Mouse (Mus musculus): ENCODE data around the gene Ccr9. TPM values are rescaled to one million over a fixed set of nuclear protein-coding genes. Genes with fewer than 3 reads are reported as not detected.

The Ccr9 gene
- polyA plus RNA-seq (2015; fragmentation: Nextera tagmentation; extraction: Ambion mirVana): 2.2 and 8.4 TPM in 2 replicates

DNA sequence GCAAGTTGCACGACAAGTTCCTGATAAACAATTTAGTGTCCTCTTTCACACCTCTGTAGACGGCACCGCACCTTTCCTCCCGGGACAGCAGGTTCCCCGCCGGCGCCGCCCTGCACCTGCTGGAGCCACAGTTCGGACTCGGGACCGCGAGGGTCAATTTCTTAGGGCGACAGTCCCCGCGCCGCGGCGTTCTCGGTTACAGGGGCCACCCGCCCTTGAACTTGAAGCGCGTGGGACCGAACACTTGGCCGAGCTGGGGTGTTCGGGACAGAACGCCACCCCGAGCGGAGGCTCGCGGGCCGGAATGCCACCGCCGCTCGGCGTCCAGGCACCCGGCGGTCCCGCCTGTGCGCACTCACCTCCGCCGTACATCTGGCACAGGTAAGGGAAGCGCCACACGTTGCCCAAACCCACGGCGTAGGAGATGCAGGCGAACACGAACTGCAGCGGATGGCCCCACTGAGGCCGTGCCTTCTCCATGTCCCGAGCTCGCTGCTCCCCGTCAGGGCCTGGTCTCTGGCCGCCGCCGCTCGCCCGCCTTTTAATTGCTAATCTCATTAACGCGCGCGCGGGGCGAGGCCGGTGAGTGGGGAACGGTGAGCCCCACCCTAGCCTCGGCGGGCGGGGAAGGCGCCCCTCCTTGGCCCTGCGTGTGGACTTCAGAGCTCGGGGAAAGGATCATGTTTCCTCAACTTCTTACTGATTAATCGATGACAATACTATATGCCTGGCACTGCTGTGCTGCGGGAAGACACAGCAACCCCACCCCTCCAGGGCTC is at the start of gene Ccr9, which contains the start of gene Slc6a20a:
Gene Ccr9 (plus strand): TSS at position 113 of the 779 bp plus-strand sequence.
Gene Slc6a20a (minus strand): TSS at position 559 of the 779 bp plus-strand sequence.
- Histone ChIP-seq H3K9me3 (replicated peaks; ENCODE audit: control insufficient read depth, low read length) (no peaks in the 10 kb centered on the region), H3K9ac (ENCODE audit: low read length) (peak within 1 kb of the TSS; percentile 23; the same call in 1 of the 2 replicates), H3K36me3 (ENCODE audit: control insufficient read depth, insufficient read depth) (no peaks in the 10 kb centered on the region), H3K4me1 (ENCODE audit: control insufficient read depth, insufficient read depth, low read length) (peaks cover 7% of the 10 kb centered on the region), H3K27ac (ENCODE audit: low read length) (no peak within 1 kb of the TSS), H3K27me3 (ENCODE audit: control insufficient read depth, insufficient read depth, low read length) (peaks cover 46% of the 10 kb centered on the region), H3K4me3 (ENCODE audit: low read length) (peak within 1 kb of the TSS; percentile 51), H3K4me2 (ENCODE audit: low read depth, low read length) (peak within 1 kb of the TSS; percentile 71)
- no peak for ATAC-seq (replicated peaks; ENCODE audit: extremely low read depth, insufficient read depth, low FRiP score)
- 2% methylated on average over 73 of the region's 73 CpGs for WGBS

DNA sequence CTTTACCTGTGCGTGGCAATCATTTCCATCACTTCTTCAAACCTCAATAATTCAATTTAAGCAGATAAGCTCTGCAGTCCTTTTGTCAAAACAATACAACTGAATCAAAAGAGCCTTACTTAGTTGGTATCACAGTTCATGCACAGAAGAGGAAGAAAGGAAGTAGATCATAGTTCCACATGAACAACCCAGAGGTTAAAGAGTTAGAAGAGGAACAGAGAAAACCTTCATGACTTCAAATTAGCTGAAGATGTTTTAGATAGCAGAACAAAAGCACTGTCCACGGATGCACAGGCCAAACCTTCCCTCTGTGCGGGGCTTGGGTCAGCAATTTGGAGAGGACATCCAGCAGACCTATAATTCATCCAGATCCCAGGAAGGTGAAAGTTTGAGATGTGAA is 46.6 kb upstream of the Ccr9 start:
- no peaks in the 10 kb centered on the region for H3K4me1 ChIP-seq (ENCODE audit: control insufficient read depth, insufficient read depth, low read length)
- WGBS: 69% methylated on average over 3 of the region's 3 CpGs

DNA sequence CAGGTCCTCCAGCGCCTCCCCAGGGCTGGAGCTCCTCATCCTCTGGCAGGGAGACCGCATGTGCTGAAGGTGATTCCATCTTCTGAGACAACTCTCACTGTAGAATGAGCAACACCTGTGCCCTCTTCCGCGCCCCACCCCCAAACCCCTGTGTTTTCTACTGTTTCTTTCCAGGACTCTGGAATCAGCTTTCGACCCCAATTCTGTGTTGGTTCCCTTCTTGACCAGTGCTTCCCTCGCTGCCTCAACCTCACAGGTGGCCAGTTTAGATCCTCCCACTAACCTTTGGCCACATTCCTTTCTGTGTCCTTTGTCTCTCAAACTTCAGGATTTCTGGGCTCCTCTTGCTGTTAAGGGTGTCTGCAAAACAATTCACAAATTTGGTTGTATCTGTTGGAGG is 46.0 kb upstream of the Ccr9 start, which contains the start of gene Slc6a20b:
Gene Slc6a20b (minus strand): TSS at position 285 of the 400 bp plus-strand sequence.
- H3K9me3 ChIP-seq (replicated peaks; ENCODE audit: control insufficient read depth, low read length): no peaks in the 10 kb centered on the region
- no peak within 1 kb of the TSS for H3K9ac ChIP-seq (ENCODE audit: low read length)
- no peak within 1 kb of the TSS for H3K4me3 ChIP-seq (ENCODE audit: low read length)
- H3K4me2 ChIP-seq (ENCODE audit: low read depth, low read length): no peak within 1 kb of the TSS
- no peaks in the 10 kb centered on the region for H3K4me1 ChIP-seq (ENCODE audit: control insufficient read depth, insufficient read depth, low read length)
- no peaks in the 10 kb centered on the region for H3K36me3 ChIP-seq (ENCODE audit: control insufficient read depth, insufficient read depth)
- WGBS: 85% methylated on average over 6 of the region's 6 CpGs
- H3K27ac ChIP-seq (ENCODE audit: low read length): no peak within 1 kb of the TSS
- no peak for ATAC-seq (replicated peaks; ENCODE audit: extremely low read depth, insufficient read depth, low FRiP score)
- H3K27me3 ChIP-seq (ENCODE audit: control insufficient read depth, insufficient read depth, low read length): no peaks in the 10 kb centered on the region

More for the DNA sequence above, 46.6 kb upstream of the Ccr9 start:
- Histone ChIP-seq H3K36me3 (ENCODE audit: control insufficient read depth, insufficient read depth) (no peaks in the 10 kb centered on the region), H3K4me3 (ENCODE audit: low read length) (no peak overlapping the region), H3K4me2 (ENCODE audit: low read depth, low read length) (no peak overlapping the region), H3K27me3 (ENCODE audit: control insufficient read depth, insufficient read depth, low read length) (no peaks in the 10 kb centered on the region), H3K9ac (ENCODE audit: low read length) (no peak overlapping the region), H3K27ac (ENCODE audit: low read length) (no peak overlapping the region), H3K9me3 (replicated peaks; ENCODE audit: control insufficient read depth, low read length) (no peaks in the 10 kb centered on the region)
- ATAC-seq (replicated peaks; ENCODE audit: extremely low read depth, insufficient read depth, low FRiP score): no peak

DNA sequence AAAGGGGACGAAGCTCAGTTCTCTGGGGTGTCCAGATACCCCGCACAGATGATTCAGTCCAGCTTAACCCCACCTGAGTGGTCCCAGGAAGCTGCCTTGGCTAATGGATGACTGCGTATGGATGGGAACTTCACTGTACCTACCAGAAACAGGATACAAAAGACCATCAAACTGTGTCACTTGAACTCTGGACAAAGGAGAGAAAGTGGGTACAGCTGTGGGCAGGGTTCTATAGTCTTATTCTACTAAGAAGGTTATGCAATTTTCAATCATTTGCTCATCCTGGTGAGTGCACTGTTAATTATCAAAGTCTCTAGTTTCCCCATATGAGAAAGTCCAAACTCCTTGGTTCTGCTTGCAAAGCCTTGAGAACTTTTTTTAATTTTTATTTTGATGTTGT is 45.2 kb upstream of the Ccr9 start:
- no peak for ATAC-seq (replicated peaks; ENCODE audit: extremely low read depth, insufficient read depth, low FRiP score)
- WGBS: 90% methylated on average over 3 of the region's 3 CpGs

DNA sequence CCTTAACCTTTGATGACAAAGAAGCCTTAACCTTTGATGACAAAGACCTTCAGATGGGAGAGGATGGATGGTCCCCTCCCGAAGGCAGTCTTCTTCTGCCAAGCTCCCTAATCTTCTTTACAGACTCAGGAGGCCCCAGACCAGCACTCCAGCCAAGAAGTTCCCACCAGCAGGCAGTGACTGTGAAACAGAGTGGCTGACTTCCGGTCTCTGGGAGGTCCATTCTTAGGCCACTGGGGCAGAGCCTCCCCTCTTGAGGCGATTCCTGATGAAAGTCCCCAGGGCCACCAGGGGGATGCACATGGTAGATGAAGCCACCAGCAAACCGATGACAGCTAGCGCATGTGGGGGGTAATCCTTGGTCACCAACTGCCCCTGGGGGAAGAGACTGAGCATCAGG is 41.5 kb upstream of the Ccr9 start:
- no peaks in the 10 kb centered on the region for H3K9me3 ChIP-seq (replicated peaks; ENCODE audit: control insufficient read depth, low read length)
- H3K27ac ChIP-seq (ENCODE audit: low read length): no peak overlapping the region
- H3K36me3 ChIP-seq (ENCODE audit: control insufficient read depth, insufficient read depth): no peaks in the 10 kb centered on the region
- H3K4me2 ChIP-seq (ENCODE audit: low read depth, low read length): no peak overlapping the region
- no peak overlapping the region for H3K4me3 ChIP-seq (ENCODE audit: low read length)
- no peak overlapping the region for H3K9ac ChIP-seq (ENCODE audit: low read length)
- WGBS: 60% methylated on average over 5 of the region's 5 CpGs
- ATAC-seq (replicated peaks; ENCODE audit: extremely low read depth, insufficient read depth, low FRiP score): no peak
- no peaks in the 10 kb centered on the region for H3K4me1 ChIP-seq (ENCODE audit: control insufficient read depth, insufficient read depth, low read length)
- no peaks in the 10 kb centered on the region for H3K27me3 ChIP-seq (ENCODE audit: control insufficient read depth, insufficient read depth, low read length)

More for the DNA sequence above, 45.2 kb upstream of the Ccr9 start:
- no peak overlapping the region for H3K9ac ChIP-seq (ENCODE audit: low read length)
- H3K4me3 ChIP-seq (ENCODE audit: low read length): no peak overlapping the region
- no peak overlapping the region for H3K4me2 ChIP-seq (ENCODE audit: low read depth, low read length)
- H3K27me3 ChIP-seq (ENCODE audit: control insufficient read depth, insufficient read depth, low read length): no peaks in the 10 kb centered on the region
- H3K9me3 ChIP-seq (replicated peaks; ENCODE audit: control insufficient read depth, low read length): no peaks in the 10 kb centered on the region
- no peak overlapping the region for H3K27ac ChIP-seq (ENCODE audit: low read length)
- H3K4me1 ChIP-seq (ENCODE audit: control insufficient read depth, insufficient read depth, low read length): no peaks in the 10 kb centered on the region
- H3K36me3 ChIP-seq (ENCODE audit: control insufficient read depth, insufficient read depth): no peaks in the 10 kb centered on the region

DNA sequence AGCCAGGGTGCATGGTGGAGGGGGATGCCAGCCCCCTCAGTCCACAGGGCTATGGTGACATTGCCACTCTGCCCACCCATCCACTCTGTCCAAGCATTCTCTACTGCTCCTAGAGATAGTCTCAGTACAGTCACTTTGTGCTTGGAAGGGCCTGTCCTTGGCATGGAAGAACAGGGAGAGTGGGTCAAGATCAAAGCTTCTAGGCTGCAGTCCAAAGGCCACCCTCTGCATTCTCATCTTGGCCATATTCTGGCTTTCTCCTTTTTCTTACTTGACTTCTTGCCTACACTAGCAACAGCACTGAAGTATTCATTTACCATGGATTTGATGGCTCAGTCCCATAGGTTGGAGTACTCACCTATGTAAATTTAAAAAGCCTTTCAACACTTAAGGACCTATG is 40.0 kb upstream of the Ccr9 start:
- Histone ChIP-seq H3K9ac (ENCODE audit: low read length) (no peak overlapping the region), H3K9me3 (replicated peaks; ENCODE audit: control insufficient read depth, low read length) (no peaks in the 10 kb centered on the region), H3K36me3 (ENCODE audit: control insufficient read depth, insufficient read depth) (no peaks in the 10 kb centered on the region), H3K4me1 (ENCODE audit: control insufficient read depth, insufficient read depth, low read length) (no peaks in the 10 kb centered on the region), H3K27me3 (ENCODE audit: control insufficient read depth, insufficient read depth, low read length) (no peaks in the 10 kb centered on the region), H3K27ac (ENCODE audit: low read length) (no peak overlapping the region), H3K4me3 (ENCODE audit: low read length) (no peak overlapping the region), H3K4me2 (ENCODE audit: low read depth, low read length) (no peak overlapping the region)
- no peak for ATAC-seq (replicated peaks; ENCODE audit: extremely low read depth, insufficient read depth, low FRiP score)

DNA sequence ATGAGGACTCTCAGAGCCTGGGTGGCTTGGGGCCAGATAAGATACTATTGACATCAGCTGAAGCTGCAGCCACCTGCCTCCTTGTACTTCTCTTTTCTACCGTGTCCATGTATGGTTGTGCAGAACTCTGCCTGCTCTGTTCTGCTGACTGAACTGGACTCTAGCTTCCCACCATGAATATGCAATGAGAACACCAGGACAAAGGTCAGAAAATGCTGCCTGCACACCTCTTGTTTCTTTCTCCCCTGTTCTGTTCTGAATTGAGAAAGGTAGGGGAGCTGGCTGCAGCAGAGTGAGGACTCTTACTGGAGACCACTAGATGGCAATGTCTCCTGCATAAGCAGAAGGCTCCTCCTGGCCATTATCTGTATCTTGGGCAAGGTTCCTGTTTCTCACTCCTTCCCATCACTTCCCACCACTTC is 39.6 kb upstream of the Ccr9 start:
- ATAC-seq (replicated peaks; ENCODE audit: extremely low read depth, insufficient read depth, low FRiP score): no peak
- no peak overlapping the region for H3K9ac ChIP-seq (ENCODE audit: low read length)

DNA sequence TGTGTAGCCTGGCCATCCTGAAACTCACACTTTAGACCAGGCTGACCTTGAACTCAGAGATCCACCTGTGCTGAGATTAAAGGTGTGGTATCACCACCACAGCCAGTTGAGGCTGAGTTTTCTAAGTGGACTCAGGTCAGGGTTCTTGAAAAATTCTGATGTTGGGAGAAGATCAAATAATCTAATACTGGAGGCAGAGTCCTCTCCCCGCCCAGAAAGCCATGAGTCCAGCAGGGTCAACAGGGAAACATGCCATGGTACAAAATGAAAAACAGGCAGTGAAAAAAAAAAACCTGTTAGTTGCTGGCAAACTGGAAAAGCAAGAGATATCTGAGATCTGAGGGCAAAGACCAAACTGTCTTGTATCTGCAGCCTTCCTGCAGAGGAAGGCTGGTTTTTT is 38.1 kb upstream of the Ccr9 start:
- ATAC-seq (replicated peaks; ENCODE audit: extremely low read depth, insufficient read depth, low FRiP score): no peak
- 84% methylated on average over 1 of the region's 1 CpGs for WGBS
- Histone ChIP-seq H3K4me1 (ENCODE audit: control insufficient read depth, insufficient read depth, low read length) (no peaks in the 10 kb centered on the region), H3K4me3 (ENCODE audit: low read length) (no peak overlapping the region), H3K9me3 (replicated peaks; ENCODE audit: control insufficient read depth, low read length) (no peaks in the 10 kb centered on the region), H3K9ac (ENCODE audit: low read length) (no peak overlapping the region), H3K36me3 (ENCODE audit: control insufficient read depth, insufficient read depth) (no peaks in the 10 kb centered on the region), H3K27me3 (ENCODE audit: control insufficient read depth, insufficient read depth, low read length) (no peaks in the 10 kb centered on the region), H3K27ac (ENCODE audit: low read length) (no peak overlapping the region), H3K4me2 (ENCODE audit: low read depth, low read length) (no peak overlapping the region)

More for the DNA sequence above, 39.6 kb upstream of the Ccr9 start:
- no peak overlapping the region for H3K4me3 ChIP-seq (ENCODE audit: low read length)
- H3K9me3 ChIP-seq (replicated peaks; ENCODE audit: control insufficient read depth, low read length): no peaks in the 10 kb centered on the region
- H3K27me3 ChIP-seq (ENCODE audit: control insufficient read depth, insufficient read depth, low read length): no peaks in the 10 kb centered on the region
- H3K27ac ChIP-seq (ENCODE audit: low read length): no peak overlapping the region
- H3K4me1 ChIP-seq (ENCODE audit: control insufficient read depth, insufficient read depth, low read length): no peaks in the 10 kb centered on the region
- H3K4me2 ChIP-seq (ENCODE audit: low read depth, low read length): no peak overlapping the region
- H3K36me3 ChIP-seq (ENCODE audit: control insufficient read depth, insufficient read depth): no peaks in the 10 kb centered on the region
- WGBS: 45% methylated on average over 1 of the region's 1 CpGs

DNA sequence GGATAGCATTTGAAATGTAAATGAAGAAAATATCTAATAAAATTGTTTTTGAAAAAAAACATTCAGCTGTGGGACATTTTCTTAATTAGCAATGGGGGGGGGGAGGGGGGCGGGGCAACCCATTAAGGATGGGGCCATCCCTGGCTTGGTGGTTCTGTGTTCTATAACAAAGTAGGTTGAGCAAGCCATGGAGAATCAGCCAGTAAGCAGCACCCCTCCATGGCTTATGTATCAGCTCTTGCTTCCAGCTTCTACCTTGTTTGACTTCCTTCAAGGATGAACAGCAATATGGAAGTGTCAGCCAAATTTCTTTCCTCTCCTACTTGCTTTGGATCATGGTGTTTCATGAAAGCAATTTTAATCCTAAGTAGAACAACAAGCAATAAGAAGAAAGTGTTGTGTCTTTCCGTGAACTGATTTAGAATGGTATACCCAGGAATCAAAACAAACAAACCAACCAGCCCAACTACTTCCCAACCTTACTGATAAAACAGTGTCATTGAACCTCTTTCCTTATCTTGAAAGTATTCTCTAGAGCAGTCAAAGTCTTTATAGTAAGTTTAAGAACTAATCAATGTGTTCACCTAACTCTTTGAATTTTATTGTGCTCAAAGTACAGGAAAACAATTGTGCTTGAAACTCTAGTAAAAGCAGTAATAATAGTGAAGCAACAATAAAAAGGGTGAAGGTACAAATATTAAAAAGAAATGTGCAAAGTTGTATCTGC is 28.3 kb upstream of the Ccr9 start:
- Histone ChIP-seq H3K36me3 (ENCODE audit: control insufficient read depth, insufficient read depth) (no peaks in the 10 kb centered on the region), H3K27me3 (ENCODE audit: control insufficient read depth, insufficient read depth, low read length) (no peaks in the 10 kb centered on the region), H3K27ac (ENCODE audit: low read length) (no peak overlapping the region), H3K9ac (ENCODE audit: low read length) (no peak overlapping the region), H3K9me3 (replicated peaks; ENCODE audit: control insufficient read depth, low read length) (no peaks in the 10 kb centered on the region), H3K4me1 (ENCODE audit: control insufficient read depth, insufficient read depth, low read length) (no peaks in the 10 kb centered on the region), H3K4me3 (ENCODE audit: low read length) (no peak overlapping the region), H3K4me2 (ENCODE audit: low read depth, low read length) (no peak overlapping the region)
- no peak for ATAC-seq (replicated peaks; ENCODE audit: extremely low read depth, insufficient read depth, low FRiP score)
- whole genome bisulfite sequencing: 63% methylated on average over 2 of the region's 2 CpGs

All from heart, embryonic 16.5 days (tissue).